Comparison of ENCODE assay signal across 8 mouse cellular contexts in genomic region chr14:100213066-100213465, GRCm38 (mm10).
DNase-seq lines count a peak whose midpoint lies in the region; ATAC-seq and TF ChIP-seq lines count a peak whose summit lies in the region.

No protein-coding gene starts in this region.

- WGBS in forebrain, postnatal 0 days, result 82% methylated on average over 7 of the region's 7 CpGs
- 86% methylated on average over 7 of the region's 7 CpGs for WGBS in forebrain, embryonic 11.5 days
- WGBS in hindbrain, embryonic 16.5 days, result 80% methylated on average over 7 of the region's 7 CpGs

- TF ChIP-seq CTCF in forebrain, postnatal 0 days (IDR thresholded peaks at IDR 0.05; ENCODE audit: low read depth), result no peak

- H3K27ac ChIP-seq in forebrain, postnatal 0 days (ENCODE audit: low read depth, low read length), result no peak overlapping the region
- H3K27ac ChIP-seq in forebrain, embryonic 11.5 days (ENCODE audit: low read depth, low read length), result no peak overlapping the region
- no peak overlapping the region for H3K27ac ChIP-seq in hindbrain, embryonic 16.5 days (ENCODE audit: low read depth, low read length)

- H3K9ac ChIP-seq in forebrain, postnatal 0 days, result no peak overlapping the region
- H3K9ac ChIP-seq in forebrain, embryonic 11.5 days (ENCODE audit: low read length), result no peak overlapping the region
- no peak overlapping the region for H3K9ac ChIP-seq in hindbrain, embryonic 16.5 days (ENCODE audit: low read depth, low read length)

- no peak overlapping the region for H3K4me2 ChIP-seq in forebrain, postnatal 0 days (ENCODE audit: low read depth)
- H3K4me2 ChIP-seq in forebrain, embryonic 11.5 days (ENCODE audit: low read depth, low read length, severe bottlenecking), result no peak overlapping the region
- no peak overlapping the region for H3K4me2 ChIP-seq in hindbrain, embryonic 16.5 days (ENCODE audit: low read length)

- peak; percentile 50 for ATAC-seq in forebrain, postnatal 0 days
- no peak for ATAC-seq in forebrain, embryonic 11.5 days (replicated peaks; ENCODE audit: low FRiP score)
- no peak for ATAC-seq in hindbrain, embryonic 16.5 days

- no peaks in the 10 kb centered on the region for H3K9me3 ChIP-seq in forebrain, postnatal 0 days (ENCODE audit: low read length)
- H3K9me3 ChIP-seq in forebrain, embryonic 11.5 days (ENCODE audit: control insufficient read depth, low read length), result no peaks in the 10 kb centered on the region
- no peaks in the 10 kb centered on the region for H3K9me3 ChIP-seq in hindbrain, embryonic 16.5 days (ENCODE audit: control insufficient read depth, low read length)

- no peak for DNase-seq in forebrain, postnatal 0 days
- DNase-seq in forebrain, embryonic 11.5 days (ENCODE audit: low spot score), result no peak
- peak; percentile 77 for DNase-seq in ES-CJ7 (ENCODE audit: low read depth, low spot score)
- DNase-seq in heart, adult 8-10 months (ENCODE audit: low spot score), result peak; percentile 72
- peak; percentile 60 to 81 for DNase-seq in left cerebral cortex, postnatal 14 days (ENCODE audit: low spot score in 2 of 2)
- no peak for DNase-seq in embryo, embryonic 10.5 days (ENCODE audit: low spot score)
- DNase-seq in adipocyte (ENCODE audit: low spot score), result no peak

- no peak overlapping the region for H3K4me3 ChIP-seq in forebrain, postnatal 0 days (ENCODE audit: low read depth, low read length)
- no peak overlapping the region for H3K4me3 ChIP-seq in forebrain, embryonic 11.5 days (ENCODE audit: low read depth, low read length)
- H3K4me3 ChIP-seq in hindbrain, embryonic 16.5 days (ENCODE audit: low read length), result no peak overlapping the region

- H3K27me3 ChIP-seq in forebrain, postnatal 0 days (ENCODE audit: insufficient read depth, low read length), result no peaks in the 10 kb centered on the region
- no peaks in the 10 kb centered on the region for H3K27me3 ChIP-seq in forebrain, embryonic 11.5 days (ENCODE audit: control insufficient read depth, insufficient read depth, low read length)
- no peaks in the 10 kb centered on the region for H3K27me3 ChIP-seq in hindbrain, embryonic 16.5 days (replicated peaks; ENCODE audit: control insufficient read depth, insufficient read depth, low read length)

- intact Hi-C loops in left cerebral cortex, postnatal 14 days (cut with DNase I), result loop anchor here (5.0 kb wide), 1 partner anchor 69 kb away; the partner anchor contains the start of gene Klf12

- H3K4me1 ChIP-seq in forebrain, postnatal 0 days (ENCODE audit: insufficient read depth), result 0 out of 2 replicates have a peak, but pooled peaks cover 5% of the 10 kb centered on the region
- H3K4me1 ChIP-seq in forebrain, embryonic 11.5 days (replicated peaks; ENCODE audit: control insufficient read depth, insufficient read depth, low read length), result no peaks in the 10 kb centered on the region; the same call in 1 of the 2 replicates
- H3K4me1 ChIP-seq in hindbrain, embryonic 16.5 days (ENCODE audit: control insufficient read depth, insufficient read depth, low read depth, low read length), result peaks cover 11% of the 10 kb centered on the region; the same call in 1 of the 2 replicates

- H3K36me3 ChIP-seq in forebrain, postnatal 0 days (ENCODE audit: insufficient read depth), result no peaks in the 10 kb centered on the region
- H3K36me3 ChIP-seq in forebrain, embryonic 11.5 days (ENCODE audit: control insufficient read depth, insufficient read depth, low read length), result no peaks in the 10 kb centered on the region
- H3K36me3 ChIP-seq in hindbrain, embryonic 16.5 days (ENCODE audit: control insufficient read depth, insufficient read depth, low read length), result no peaks in the 10 kb centered on the region

Comparison
In these comparisons a context has a peak if more than half of its experiments do, and no peak if none do; other contexts are left out.
1. DNase-seq: peak in ES-CJ7 (single experiment), heart, adult 8-10 months (single experiment) and left cerebral cortex, postnatal 14 days (2 of 2); none in forebrain, postnatal 0 days (single experiment), forebrain, embryonic 11.5 days (single experiment), embryo, embryonic 10.5 days (single experiment) and adipocyte (single experiment).